Comparison of ENCODE assay signal across 15 mouse cellular contexts in the genomic region with DNA sequence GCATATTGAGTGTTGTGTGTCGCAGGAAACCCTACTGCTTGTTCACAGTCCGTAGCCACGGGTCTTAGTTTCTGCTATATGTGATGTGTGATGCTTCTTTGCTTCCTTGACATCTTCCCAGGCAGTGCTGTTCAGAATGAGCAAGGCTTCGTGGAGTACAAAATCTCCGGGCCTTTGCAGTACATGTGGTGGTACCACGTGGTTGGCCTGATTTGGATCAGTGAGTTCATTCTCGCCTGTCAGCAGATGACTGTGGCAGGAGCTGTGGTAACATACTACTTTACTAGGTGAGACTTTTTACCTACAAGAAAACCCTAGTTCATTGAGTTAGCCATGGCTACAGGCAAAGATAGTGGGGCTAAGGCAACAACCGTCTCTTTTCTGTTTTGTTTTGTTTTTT.
"Had no signal": no experiment of that assay in that cellular context is flagged by ENCODE, and none has a peak within 500 bp of the region (broad histone marks: within the 10 kb centered on the region; RNA-seq: fewer than 3 reads in every experiment).

No protein-coding gene starts in this region.

- H3K4me2 ChIP-seq: intestine, embryonic 15.5 days; liver, embryonic 13.5 days; midbrain, embryonic 11.5 days had no signal

- H3K9ac ChIP-seq: intestine, embryonic 15.5 days; liver, embryonic 13.5 days had no signal

- ATAC-seq: intestine, embryonic 15.5 days had no signal

- H3K27ac ChIP-seq: intestine, embryonic 15.5 days; kidney, postnatal 0 days; left cerebral cortex, adult 2 months; liver, embryonic 13.5 days; stomach, postnatal 0 days had no signal

- H3K9me3 ChIP-seq: intestine, embryonic 15.5 days; liver, embryonic 13.5 days had no signal

- H3K4me3 ChIP-seq: intestine, embryonic 15.5 days; left cerebral cortex, adult 2 months; liver, embryonic 13.5 days had no signal

- H3K36me3 ChIP-seq: intestine, embryonic 15.5 days had no signal

- H3K27me3 ChIP-seq: intestine, embryonic 15.5 days; liver, embryonic 13.5 days had no signal

- DNase-seq: layer of hippocampus, adult 9-11 months; layer of hippocampus, postnatal 36 days; liver, embryonic 13.5 days; lung, adult 2 months; lung, postnatal 14 days; lung, postnatal 4 days; midbrain, embryonic 14.5 days; thymus, adult 2 months; thymus, postnatal 14 days; thymus, postnatal 4 days had no signal
